Mouse (Mus musculus) embryo, embryonic 9.5 days (tissue): ENCODE measurements around the gene Zfp128.
"Not testable (repeated sequence)": the region's sequence is repeated elsewhere in the genome, so short reads cannot be mapped to it uniquely, and the experiment has no call there.

Experiments used
- DNase-seq: peaks from one replicate; pipeline ENCODE4 v3.0.0-alpha.2; 2017; ENCODE audit errors: extremely low spot score

Gene Zfp128

DNA sequence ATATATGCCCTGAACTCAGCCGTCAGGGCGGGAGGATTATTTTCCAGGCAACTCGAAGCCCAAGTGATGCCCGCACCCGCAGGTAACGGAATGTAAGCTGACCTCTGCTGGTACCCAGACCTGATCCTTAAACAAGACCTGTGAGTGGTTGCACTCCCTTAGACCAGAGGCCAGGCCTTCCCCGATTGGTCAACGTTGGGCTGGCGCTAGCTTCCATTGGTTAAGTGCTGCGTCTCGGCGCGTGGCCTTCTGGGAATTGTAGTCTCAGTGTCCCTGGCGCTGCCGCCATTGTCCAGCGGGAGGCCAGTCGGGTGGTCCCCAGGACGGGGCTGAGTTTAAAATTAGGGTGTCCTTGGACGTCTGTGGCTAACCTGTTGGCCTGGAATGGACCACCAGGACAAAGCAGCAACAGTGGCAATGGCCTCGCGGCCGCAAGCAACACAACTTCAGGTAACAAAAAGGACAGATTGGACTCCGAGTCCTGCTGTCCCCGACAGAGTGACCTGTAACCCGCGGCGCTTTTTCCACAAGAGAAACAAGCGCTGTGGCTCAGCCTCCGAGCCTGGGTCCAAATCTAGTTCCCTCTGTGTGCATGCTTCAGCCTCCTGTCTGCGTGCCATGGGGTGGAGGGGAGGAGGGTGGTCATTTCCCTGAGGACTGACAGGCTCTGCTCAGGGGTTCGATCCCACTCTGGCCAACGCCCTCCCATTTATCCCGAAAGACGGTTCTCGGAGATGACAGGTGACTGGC, at the start of gene Zfp128:
Gene Zfp128, plus strand, starts transcription at position 267 of the 750 bp plus-strand sequence.
- peak; percentile 93 for DNase-seq

- peak; percentile 91 for DNase-seq
These were observed 46.5 kb upstream of the Zfp128 start, which contains the start of gene Zfp110 for GRCm38 (mm10) chr7:12834162-12835120. Gene Zfp110, plus strand, starts transcription at chr7:12834761.

- no peak for DNase-seq
These were observed 45.7 kb upstream of the Zfp128 start for GRCm38 (mm10) chr7:12835193-12835671.

GRCm38 (mm10) chr7:12835779-12836178, 45.2 kb upstream of the Zfp128 start:
- DNase-seq = no peak

GRCm38 (mm10) chr7:12874301-12874700, 6.7 kb upstream of the Zfp128 start:
- DNase-seq = no peak

GRCm38 (mm10) chr7:12880036-12880435, 941 bp upstream of the Zfp128 start:
- no peak for DNase-seq

GRCm38 (mm10) chr7:12880497-12880896, 480 bp upstream of the Zfp128 start:
- not testable (repeated sequence) for DNase-seq

GRCm38 (mm10) chr7:12886563-12887266, 5.7 kb downstream of the Zfp128 start:
- no peak for DNase-seq

DNA sequence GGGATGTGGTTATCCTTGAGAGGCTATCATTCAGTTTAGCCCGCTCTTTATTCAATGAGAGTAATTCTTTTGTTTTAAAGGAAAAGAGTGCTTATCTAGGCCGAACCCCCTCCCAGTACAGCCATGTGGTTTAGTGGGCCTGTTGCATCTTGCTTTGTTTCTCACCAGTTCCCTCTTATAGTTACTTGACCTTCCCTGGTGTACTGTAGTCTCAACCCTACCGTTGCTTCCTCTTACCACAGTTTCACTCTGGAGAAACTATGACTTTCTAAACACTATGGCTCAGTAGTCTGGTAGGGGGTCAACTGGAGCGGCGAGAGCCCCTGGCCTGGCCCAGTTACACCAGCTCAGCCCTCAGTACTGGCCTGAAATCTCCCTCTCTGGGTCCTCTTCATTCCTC, 6.6 kb downstream of the Zfp128 start:
- DNase-seq = no peak

DNA sequence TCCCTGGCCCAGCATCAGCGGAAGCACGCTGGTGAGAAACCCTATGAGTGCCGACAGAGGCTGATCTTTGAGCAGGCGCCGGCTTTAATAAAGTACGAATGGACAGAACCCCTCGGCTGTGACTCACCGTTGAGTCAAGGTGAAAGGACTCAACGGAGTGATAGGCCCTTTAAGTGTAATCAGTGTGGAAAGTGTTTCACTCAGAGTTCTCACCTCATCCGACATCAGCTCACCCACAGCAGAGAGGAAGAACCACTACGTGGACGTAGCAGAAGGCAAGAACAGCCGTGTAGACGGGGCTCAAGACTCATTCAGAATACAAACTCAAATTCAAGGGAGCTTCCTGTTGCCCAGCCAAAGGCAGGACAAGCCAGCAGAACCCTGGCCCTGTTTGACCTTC, 10.0 kb downstream of the Zfp128 start:
- no peak for DNase-seq

- DNase-seq = no peak
These were observed 10.4 kb downstream of the Zfp128 start for GRCm38 (mm10) chr7:12891334-12891733.

DNA sequence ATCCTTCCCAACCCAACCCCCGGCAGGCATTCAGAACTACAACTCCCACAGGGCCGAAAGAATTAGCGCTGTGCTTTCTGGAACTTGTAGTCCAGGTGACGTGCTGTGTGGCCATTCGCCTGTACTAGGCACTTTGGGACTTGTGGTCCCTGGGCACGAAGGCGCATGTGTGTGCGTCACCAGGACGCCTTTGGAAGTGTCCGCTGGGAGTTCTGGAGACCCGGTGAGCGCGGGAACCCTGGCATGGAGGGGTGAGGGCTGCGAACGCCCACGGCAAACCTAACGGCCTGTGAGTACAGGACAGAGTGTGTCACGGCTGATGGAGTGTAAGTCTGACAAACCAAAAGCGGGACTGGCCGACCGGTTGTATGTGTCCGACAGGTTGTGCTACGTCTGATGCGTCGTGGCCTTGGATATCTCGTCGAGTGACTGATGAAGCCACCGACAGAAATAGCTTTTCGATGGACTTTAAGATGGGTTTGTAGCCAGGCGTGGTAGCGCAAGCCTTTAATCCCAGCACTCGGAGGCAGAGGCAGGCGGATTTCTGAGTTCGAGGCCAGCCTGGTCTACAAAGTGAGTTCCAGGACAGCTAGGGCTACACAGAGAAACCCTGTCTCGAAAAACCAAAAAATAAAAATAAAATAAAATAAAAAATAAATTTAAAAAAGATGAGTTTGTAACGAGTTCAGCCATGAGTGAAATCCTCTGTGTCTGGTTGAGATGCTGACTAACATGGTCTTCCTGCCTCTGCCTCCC, 16.9 kb downstream of the Zfp128 start, which contains the start of gene Zscan22:
Gene Zscan22, plus strand, starts transcription at position 161 of the 756 bp plus-strand sequence.
- DNase-seq = peak; percentile 90

DNA sequence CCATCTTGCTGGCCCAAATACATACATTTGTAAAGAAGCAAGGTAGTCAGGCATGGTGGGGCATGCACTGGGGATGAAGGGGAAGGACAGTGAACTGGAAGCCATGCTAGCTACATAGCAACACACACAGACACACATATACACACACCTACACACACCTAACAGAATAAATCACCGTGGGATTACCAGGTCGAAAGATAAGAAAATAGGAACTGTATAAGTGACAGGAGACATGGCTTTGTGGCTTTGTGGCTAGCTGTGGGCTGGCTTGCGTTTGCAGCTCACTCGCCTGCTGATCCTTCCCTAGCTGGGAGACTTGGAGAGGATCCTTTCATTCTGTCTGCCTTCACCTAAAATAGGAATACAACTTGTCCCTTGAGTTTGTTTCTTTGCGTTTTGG, 20.5 kb downstream of the Zfp128 start:
- DNase-seq = no peak

DNA sequence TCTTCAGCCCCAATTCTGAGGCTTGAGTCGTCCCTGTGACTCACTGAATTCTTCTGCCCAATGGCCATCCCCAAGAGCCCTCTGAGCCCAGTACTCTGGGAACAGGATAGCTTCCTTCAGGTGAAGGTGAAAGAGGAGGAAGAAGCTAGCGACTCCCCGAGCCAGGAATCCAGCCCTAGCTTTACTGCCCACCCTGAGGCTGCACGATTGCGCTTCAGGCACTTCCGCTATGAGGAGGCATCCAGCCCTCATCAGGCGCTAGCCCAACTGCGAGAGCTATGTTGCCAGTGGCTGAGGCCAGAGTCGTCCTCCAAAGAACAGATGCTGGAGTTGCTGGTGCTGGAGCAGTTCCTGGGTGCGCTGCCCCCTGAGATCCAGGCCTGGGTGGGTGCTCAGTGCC, 22.6 kb downstream of the Zfp128 start:
- DNase-seq = no peak

DNA sequence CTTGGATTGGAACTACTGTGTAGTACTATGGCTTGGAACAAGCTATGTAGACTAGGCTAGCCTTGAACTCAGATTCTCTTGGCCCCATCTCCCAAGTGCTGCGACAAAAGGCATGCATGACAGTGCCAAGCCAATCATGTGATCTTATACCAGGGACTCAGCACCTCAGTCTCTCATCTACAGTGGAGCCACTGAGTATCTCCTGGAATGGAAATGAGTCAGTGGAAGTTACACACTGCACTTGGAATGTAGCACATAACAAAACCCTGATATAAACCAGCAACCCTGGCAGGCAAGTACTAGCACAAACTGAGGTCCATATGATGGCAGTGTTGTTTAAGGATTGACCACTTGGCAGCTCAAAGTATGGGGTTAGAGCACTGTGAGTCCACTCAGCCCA, 24.2 kb downstream of the Zfp128 start:
- DNase-seq = no peak

DNA sequence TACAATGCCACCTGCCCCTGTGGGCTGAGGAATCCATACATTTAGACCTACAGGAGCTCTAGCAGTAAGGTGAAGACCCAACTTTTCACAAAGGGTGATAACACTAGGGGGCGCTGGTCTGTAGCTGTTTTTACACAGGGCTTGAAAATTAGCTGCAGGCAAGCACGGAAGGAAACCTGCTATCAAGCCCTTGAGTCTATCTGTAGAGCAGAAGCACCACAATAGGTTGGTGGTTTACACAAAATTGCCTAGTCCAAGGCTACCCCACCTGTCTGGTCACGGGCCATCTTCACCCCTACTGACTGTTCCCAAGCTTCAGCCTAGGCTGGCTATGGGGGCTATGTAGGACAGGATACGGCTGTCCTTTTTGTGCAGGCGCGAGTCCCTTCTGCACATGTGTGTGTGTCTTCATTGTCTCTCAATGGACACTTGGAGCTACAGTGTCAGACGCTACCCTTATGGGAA, 28.6 kb downstream of the Zfp128 start:
- peak; percentile 71 for DNase-seq

- peak; percentile 71 for DNase-seq
These were observed 29.2 kb downstream of the Zfp128 start for GRCm38 (mm10) chr7:12910181-12910668.

DNA sequence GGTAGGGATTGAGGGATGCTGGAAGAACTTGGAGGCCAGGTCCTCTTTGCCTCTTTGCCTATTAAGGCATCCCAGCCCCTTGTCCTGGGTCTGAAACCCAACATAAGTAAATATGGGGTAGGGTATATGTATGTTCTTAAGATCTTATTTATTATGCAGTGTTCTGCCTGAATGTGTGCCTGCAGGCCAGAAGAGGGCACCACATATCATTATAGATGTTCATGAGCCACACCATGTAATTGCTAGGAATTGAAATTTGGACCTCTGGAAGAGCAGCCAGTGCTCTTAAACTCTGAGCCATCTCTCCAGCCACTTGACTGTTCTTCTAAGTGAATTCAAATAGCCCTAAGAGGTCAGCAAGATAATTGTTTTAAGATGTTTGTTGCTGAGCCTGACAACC, 32.6 kb downstream of the Zfp128 start:
- DNase-seq = no peak

GRCm38 (mm10) chr7:12920495-12920894, 39.5 kb downstream of the Zfp128 start:
- DNase-seq = not testable (repeated sequence)

DNA sequence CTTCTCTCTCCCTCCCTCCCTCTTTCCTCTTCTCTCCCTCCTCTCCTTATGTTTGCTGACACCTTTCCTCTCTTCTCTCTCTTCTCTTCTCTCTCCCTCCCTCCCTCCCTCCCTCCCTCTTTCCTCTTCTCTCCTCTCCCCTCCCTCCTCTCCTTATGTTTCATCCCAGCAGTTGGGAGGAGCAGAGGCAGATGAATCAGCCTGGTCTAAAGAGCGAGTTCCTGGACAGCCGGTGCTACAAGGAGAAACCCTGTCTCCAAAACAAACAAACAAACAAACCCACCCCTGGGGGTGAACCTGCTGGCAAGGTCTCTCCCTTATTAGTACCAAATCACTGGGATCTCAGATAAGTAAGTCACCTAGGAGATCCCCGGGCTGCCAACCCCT, 40.3 kb downstream of the Zfp128 start:
- no peak for DNase-seq
